Mouse (Mus musculus): ENCODE results near the gene Gpam. TPM values are rescaled to one million over a fixed set of nuclear protein-coding genes. Genes with fewer than 3 reads are reported as not detected.

The Gpam gene
- polyA plus RNA-seq, 1 experiment from 2014 or later: 23.6 TPM

DNA sequence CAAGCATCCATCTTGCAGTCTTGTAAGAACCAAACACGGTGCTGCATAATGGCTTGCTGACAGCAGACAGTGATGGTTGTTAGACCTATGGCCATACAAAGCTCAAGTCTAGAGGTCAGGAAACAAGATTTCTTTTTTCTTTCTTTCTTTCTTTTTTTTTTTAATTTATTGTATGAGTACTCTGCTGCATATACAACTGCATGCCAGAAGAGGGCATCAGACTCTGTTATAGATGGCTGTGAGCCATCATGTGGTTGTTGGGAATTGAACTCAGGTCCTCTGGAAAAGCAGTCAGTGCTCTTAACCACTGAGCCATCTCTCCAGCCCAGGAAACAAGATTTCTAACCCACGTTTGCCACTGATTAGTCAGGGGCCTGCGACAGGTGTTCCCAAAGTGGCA is 54.0 kb downstream of the Gpam start:
- WGBS: 89% methylated on average over 3 of the region's 3 CpGs
- Histone ChIP-seq H3K9ac (no peak overlapping the region), H3K4me2 (no peak overlapping the region), H3K9me3 (no peaks in the 10 kb centered on the region), H3K27me3 (no peaks in the 10 kb centered on the region), H3K36me3 (peaks cover 80% of the 10 kb centered on the region), H3K27ac (replicated peaks) (no peak overlapping the region), H3K4me3 (no peak overlapping the region), H3K4me1 (replicated peaks) (no peaks in the 10 kb centered on the region)
- no peak for ATAC-seq (ENCODE audit: low FRiP score, low read depth)

DNA sequence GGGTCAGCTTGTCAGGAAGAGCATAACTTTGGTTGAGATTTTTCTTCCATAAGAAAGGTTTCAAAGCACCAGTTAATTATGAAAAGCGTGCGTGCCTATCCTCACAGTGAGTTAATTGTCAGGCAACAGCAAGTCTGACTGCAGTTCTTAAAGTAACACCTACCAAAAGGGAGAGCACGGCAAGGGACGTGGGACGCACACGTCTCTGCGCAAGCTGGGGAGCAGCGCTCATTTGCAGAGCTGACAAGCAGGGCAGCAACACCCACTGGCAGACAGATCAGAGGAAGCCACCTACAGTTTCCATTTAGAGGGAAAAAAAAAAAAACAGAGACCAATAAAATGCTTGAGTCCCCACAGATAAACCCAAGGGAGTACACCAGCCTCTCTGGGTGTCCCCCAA is 58.0 kb downstream of the Gpam start:
- Histone ChIP-seq H3K9me3 (no peaks in the 10 kb centered on the region), H3K27ac (replicated peaks) (no peak overlapping the region), H3K4me3 (no peak overlapping the region), H3K9ac (no peak overlapping the region), H3K4me1 (replicated peaks) (no peaks in the 10 kb centered on the region), H3K27me3 (no peaks in the 10 kb centered on the region), H3K36me3 (peaks cover 54% of the 10 kb centered on the region), H3K4me2 (no peak overlapping the region)
- no peak for ATAC-seq (ENCODE audit: low FRiP score, low read depth)
- WGBS: 90% methylated on average over 8 of the region's 8 CpGs

DNA sequence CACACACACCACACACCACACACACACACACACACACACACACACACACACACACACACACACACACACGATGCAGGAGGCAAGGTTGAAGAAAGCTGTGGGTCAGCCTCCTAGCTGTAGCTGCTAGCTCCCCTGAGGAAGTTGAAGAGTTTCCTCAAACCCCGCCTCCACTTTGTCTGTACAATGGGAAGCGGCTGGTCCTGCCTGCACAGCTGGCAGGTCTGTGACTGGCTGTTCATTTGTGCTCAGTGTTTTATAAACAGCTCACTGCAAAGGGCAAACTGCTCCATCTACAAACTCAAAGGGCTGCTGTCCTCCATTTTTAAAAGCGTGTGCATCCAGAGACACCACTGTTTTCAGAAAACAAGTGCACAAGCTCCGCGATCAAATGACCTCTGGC is 63.8 kb downstream of the Gpam start:
- Histone ChIP-seq H3K27me3 (no peaks in the 10 kb centered on the region), H3K27ac (replicated peaks) (no peak overlapping the region), H3K9me3 (no peaks in the 10 kb centered on the region), H3K36me3 (peaks cover 2% of the 10 kb centered on the region; the same call in 1 of the 2 replicates), H3K4me3 (no peak overlapping the region), H3K4me1 (replicated peaks) (peaks cover 11% of the 10 kb centered on the region), H3K4me2 (no peak overlapping the region), H3K9ac (no peak overlapping the region)
- no peak for ATAC-seq (ENCODE audit: low FRiP score, low read depth)
- 33% methylated on average over 6 of the region's 6 CpGs for WGBS

DNA sequence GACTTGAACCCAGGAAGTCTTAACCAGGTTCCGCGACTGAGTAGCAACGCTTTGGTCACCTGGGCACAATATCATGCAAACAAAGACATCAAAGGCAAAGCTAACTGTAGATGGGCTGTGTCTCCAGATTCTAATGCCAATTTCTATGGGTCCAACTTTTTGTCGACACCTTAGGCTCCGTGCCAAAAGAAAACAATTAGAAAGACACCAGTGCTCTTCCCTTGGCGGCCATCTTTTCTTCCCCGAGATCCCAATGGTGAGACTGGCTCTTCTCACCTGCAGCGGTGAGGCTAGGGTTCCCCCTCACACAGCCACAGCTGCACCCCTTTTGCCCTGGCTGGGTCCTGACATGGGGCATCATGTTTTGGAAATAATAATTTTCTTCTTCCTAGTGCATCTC is 64.5 kb downstream of the Gpam start:
- Histone ChIP-seq H3K4me2 (no peak overlapping the region), H3K9ac (no peak overlapping the region), H3K36me3 (no peaks in the 10 kb centered on the region), H3K9me3 (no peaks in the 10 kb centered on the region), H3K27me3 (no peaks in the 10 kb centered on the region), H3K27ac (replicated peaks) (no peak overlapping the region), H3K4me1 (replicated peaks) (peaks cover 11% of the 10 kb centered on the region), H3K4me3 (no peak overlapping the region)
- WGBS: 80% methylated on average over 8 of the region's 8 CpGs
- ATAC-seq (ENCODE audit: low FRiP score, low read depth): no peak

DNA sequence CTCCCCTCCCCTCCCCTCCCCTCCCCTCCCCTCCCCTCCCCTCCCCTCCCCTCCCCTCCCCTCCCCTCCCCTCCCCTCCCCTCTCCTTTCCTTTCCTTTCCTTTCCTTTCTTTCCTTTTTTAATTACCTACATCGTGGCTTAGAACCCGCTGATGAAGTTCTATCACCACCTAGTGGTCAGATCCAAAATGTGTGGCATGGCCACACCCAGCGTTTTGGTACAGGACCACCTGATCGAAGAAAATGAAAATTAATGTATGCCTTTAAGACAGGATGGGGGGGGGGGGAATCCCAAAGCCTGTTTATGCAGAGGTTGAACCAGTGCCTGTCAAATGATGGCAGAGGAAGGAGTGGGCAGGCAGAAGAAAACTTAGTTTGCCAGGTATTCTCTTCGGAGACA is 65.1 kb downstream of the Gpam start:
- no peak overlapping the region for H3K9ac ChIP-seq
- no peak overlapping the region for H3K4me3 ChIP-seq
- 0 out of 2 replicates have a peak, but pooled peaks have one; percentile 45 for ATAC-seq (ENCODE audit: low FRiP score, low read depth)
- WGBS: 19% methylated on average over 5 of the region's 5 CpGs
- H3K4me2 ChIP-seq: 0 out of 2 replicates have a peak overlapping the region, but pooled peaks have one; percentile 79
- H3K36me3 ChIP-seq: no peaks in the 10 kb centered on the region
- peaks cover 11% of the 10 kb centered on the region for H3K4me1 ChIP-seq (replicated peaks)
- H3K27ac ChIP-seq (replicated peaks): no peak overlapping the region
- H3K9me3 ChIP-seq: no peaks in the 10 kb centered on the region
- no peaks in the 10 kb centered on the region for H3K27me3 ChIP-seq

DNA sequence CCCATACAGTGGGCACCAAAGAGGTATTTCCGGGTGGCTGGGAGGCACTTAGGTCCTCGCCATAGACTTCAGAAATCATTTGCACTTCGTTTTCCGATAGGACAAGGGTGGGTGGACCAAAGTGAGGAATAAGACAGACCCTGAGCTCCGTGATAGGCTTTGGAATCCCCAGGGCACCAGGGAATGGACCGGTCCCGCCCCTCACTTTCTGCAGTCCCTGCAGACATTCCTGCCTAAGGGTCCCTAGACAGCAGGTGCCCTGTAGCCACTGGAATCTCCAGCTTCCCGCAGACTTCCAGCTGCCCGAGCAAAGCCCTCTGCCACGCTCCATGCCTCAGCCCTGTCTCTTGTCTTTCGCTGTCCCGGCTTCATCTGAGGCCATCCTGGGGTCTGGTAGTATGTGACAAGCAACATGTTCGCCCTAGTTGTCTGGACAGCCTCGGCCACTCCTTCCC is 65.6 kb downstream of the Gpam start:
- ATAC-seq (ENCODE audit: low FRiP score, low read depth): peak; percentile 49; the same call in 1 of the 2 replicates
- Histone ChIP-seq H3K36me3 (no peaks in the 10 kb centered on the region), H3K4me3 (peak overlapping the region; percentile 38), H3K9me3 (no peaks in the 10 kb centered on the region), H3K27me3 (no peaks in the 10 kb centered on the region), H3K27ac (replicated peaks) (peak overlapping the region; percentile 62), H3K4me2 (peak overlapping the region; percentile 79), H3K9ac (peak overlapping the region; percentile 42), H3K4me1 (replicated peaks) (peaks cover 11% of the 10 kb centered on the region)
- WGBS: 5% methylated on average over 14 of the region's 14 CpGs

DNA sequence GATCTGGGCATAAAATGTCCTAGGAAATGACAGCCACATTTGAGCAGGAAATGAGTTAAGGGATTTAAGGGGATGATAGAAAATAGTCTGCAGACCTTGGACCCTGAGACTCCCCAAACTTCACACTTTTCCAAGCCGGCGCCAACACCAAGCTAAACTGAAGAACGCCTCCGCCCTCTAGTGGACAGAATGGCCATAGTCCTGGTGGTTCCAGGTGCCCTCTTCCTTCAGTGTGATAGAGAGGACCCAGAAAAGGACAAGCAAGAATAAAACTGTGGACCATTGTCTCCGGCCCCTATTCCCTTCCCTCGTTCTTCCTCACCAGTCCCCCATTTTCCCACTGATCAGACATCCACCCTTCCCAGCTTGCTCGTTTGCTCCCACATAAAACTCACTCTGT is 66.1 kb downstream of the Gpam start:
- WGBS: 5% methylated on average over 7 of the region's 7 CpGs
- Histone ChIP-seq H3K4me3 (peak overlapping the region; percentile 38), H3K4me2 (peak overlapping the region; percentile 79), H3K4me1 (replicated peaks) (peaks cover 11% of the 10 kb centered on the region), H3K27ac (replicated peaks) (peak overlapping the region; percentile 62), H3K9me3 (no peaks in the 10 kb centered on the region), H3K27me3 (no peaks in the 10 kb centered on the region), H3K36me3 (no peaks in the 10 kb centered on the region), H3K9ac (peak overlapping the region; percentile 42)
- peak; percentile 37; the same call in 1 of the 2 replicates for ATAC-seq (ENCODE audit: low FRiP score, low read depth)

DNA sequence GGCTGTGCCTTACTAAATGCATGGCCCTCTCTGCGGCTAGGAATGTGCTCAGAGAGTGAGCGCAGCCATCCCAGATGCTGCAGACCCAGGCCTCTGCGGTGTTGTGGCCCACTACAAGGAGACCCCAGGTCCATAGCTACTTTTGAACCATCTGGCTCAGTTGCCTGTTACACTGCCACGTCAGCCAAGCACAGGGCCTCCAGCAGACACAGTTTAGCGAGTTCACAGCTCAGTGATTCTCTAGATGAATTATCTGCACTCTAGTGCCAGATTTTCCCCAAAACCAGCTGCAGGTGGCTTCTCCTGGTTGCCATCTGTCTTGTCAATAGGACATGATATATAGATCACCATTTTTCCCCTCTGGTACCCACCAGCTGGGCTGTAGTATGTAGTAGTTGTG is 69.6 kb downstream of the Gpam start:
- no peak overlapping the region for H3K27ac ChIP-seq (replicated peaks)
- ATAC-seq (ENCODE audit: low FRiP score, low read depth): peak; percentile 52; the same call in 1 of the 2 replicates
- H3K4me2 ChIP-seq: no peak overlapping the region
- no peaks in the 10 kb centered on the region for H3K9me3 ChIP-seq
- WGBS: 67% methylated on average over 5 of the region's 5 CpGs
- H3K4me1 ChIP-seq (replicated peaks): peaks cover 11% of the 10 kb centered on the region
- H3K9ac ChIP-seq: no peak overlapping the region
- no peaks in the 10 kb centered on the region for H3K27me3 ChIP-seq
- H3K36me3 ChIP-seq: no peaks in the 10 kb centered on the region
- no peak overlapping the region for H3K4me3 ChIP-seq

DNA sequence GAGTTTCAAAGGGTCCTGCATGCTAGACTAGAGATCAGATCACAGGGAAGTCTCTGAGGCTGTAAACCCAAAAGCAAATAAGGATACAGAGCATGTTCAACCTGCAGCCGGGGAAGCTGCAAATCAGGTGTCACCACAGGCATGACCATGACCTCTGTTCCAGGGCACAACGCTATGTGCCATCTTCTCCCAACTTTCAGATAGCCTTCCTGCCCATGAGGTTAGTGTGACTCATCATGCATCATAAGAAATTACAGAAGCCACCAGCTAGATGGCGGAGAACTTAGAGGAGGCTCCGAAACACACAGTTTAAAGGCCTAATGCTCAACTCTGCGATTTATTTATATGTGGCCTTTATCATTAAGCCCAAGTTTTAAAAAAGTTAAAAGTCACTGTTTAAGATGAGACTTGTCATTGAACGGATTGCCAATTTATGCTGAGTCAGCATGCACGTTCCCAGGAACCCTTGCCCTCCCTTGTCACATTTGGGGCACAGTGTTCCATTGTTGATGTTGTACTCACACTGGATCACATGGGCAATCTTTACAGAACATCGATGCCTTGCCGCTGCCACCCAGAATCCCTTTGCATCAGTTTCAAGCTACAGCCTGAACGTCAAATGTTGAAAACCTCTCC is 71.3 kb downstream of the Gpam start:
- no peak overlapping the region for H3K9ac ChIP-seq
- no peaks in the 10 kb centered on the region for H3K36me3 ChIP-seq
- H3K4me1 ChIP-seq (replicated peaks): 0 out of 2 replicates have a peak, but pooled peaks cover 4% of the 10 kb centered on the region
- H3K9me3 ChIP-seq: no peaks in the 10 kb centered on the region
- no peaks in the 10 kb centered on the region for H3K27me3 ChIP-seq
- no peak overlapping the region for H3K4me2 ChIP-seq
- no peak for ATAC-seq (ENCODE audit: low FRiP score, low read depth)
- no peak overlapping the region for H3K4me3 ChIP-seq
- WGBS: 94% methylated on average over 10 of the region's 10 CpGs
- H3K27ac ChIP-seq (replicated peaks): no peak overlapping the region

DNA sequence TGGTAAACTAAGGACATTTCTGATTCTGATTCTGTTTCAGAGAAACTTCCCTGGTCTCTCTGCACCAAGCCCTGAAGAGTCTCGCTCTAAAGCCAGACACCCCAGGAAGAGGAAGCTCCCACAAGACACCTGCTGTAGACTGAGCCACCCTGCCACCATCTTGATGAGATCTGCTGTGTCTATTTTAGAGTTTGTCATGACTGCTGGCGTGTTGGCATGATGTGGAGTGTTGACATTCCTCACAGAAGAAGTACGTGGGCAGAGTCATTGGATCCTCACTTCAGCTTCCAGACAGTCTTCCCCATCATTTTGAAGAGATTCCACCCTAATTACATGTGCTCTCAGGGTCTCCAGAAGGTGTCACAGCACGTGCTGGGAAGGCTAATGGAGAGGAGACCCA is 73.9 kb downstream of the Gpam start:
- H3K4me1 ChIP-seq (replicated peaks): no peaks in the 10 kb centered on the region
- no peak for ATAC-seq (ENCODE audit: low FRiP score, low read depth)
- no peak overlapping the region for H3K4me2 ChIP-seq
- H3K36me3 ChIP-seq: no peaks in the 10 kb centered on the region
- no peak overlapping the region for H3K9ac ChIP-seq
- 84% methylated on average over 4 of the region's 4 CpGs for WGBS
- no peaks in the 10 kb centered on the region for H3K27me3 ChIP-seq
- H3K9me3 ChIP-seq: no peaks in the 10 kb centered on the region
- no peak overlapping the region for H3K27ac ChIP-seq (replicated peaks)
- no peak overlapping the region for H3K4me3 ChIP-seq

DNA sequence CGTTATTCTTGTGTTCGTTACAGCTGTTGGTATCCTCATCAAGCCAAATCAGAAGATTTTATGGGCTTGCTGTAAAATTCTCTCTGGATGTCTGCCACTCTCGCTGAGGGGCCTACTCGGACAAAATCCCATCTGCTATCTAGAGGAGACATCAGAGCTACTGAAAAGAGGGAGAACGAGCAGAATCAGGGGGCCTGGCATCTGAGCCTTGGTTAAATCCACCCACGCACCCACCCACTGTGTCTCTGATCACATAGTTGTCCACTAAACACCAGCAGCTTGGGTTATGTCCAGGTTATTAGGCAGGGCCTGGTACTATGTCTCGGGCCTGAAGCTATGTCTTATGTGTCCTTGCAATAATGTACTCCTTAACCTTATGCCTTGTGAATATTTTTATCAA is 89.6 kb downstream of the Gpam start:
- ATAC-seq (ENCODE audit: low FRiP score, low read depth): no peak
- no peaks in the 10 kb centered on the region for H3K27me3 ChIP-seq
- 80% methylated on average over 7 of the region's 7 CpGs for WGBS
- no peaks in the 10 kb centered on the region for H3K9me3 ChIP-seq
- no peak overlapping the region for H3K4me3 ChIP-seq
- no peak overlapping the region for H3K4me2 ChIP-seq
- H3K9ac ChIP-seq: no peak overlapping the region
- H3K36me3 ChIP-seq: no peaks in the 10 kb centered on the region
- no peaks in the 10 kb centered on the region for H3K4me1 ChIP-seq (replicated peaks)
- no peak overlapping the region for H3K27ac ChIP-seq (replicated peaks)

DNA sequence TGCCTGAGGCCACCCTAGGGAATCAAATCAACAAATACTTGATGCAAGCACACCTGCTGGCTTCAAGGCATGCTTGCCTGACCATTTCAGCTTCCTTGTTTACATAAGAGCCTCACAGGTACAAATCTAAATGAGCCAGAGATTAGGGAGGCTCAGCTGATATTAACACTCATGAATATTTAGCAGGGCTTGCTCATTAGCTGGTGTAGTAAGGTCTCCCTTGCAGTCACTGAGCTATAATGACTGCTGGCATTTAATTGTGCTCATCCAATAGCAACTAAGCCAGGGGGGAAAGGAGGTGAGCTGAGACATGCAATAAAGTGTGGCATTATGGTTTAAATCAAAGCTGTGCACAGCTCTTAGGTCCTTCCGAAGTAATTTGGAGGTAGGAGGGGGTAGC is 108.2 kb downstream of the Gpam start:
- 42% methylated on average over 1 of the region's 1 CpGs for WGBS
- Histone ChIP-seq H3K27ac (replicated peaks) (peak overlapping the region; percentile 49; the same call in 1 of the 2 replicates), H3K36me3 (no peaks in the 10 kb centered on the region), H3K9me3 (no peaks in the 10 kb centered on the region), H3K4me1 (replicated peaks) (peaks cover 9% of the 10 kb centered on the region; the same call in 1 of the 2 replicates), H3K27me3 (no peaks in the 10 kb centered on the region), H3K9ac (no peak overlapping the region), H3K4me3 (no peak overlapping the region), H3K4me2 (no peak overlapping the region)
- ATAC-seq (ENCODE audit: low FRiP score, low read depth): peak; percentile 80

Measured in hindbrain, embryonic 15.5 days (tissue).